In genomic region chr10:96338609-96338978, GRCm38 (mm10) we compare ENCODE assay signal across 15 mouse cellular contexts.
DNase-seq lines count a peak whose midpoint lies in the region; ATAC-seq and TF ChIP-seq lines count a peak whose summit lies in the region.
"Had no signal": no experiment of that assay in that cellular context is flagged by ENCODE, and none has a peak within 500 bp of the region (broad histone marks: within the 10 kb centered on the region; RNA-seq: fewer than 3 reads in every experiment).

No protein-coding gene starts in this region.

- no peaks in the 10 kb centered on the region for H3K36me3 ChIP-seq in liver, postnatal 0 days (replicated peaks; ENCODE audit: insufficient read depth, low read length)
- H3K36me3 ChIP-seq in C2C12 (ENCODE audit: control insufficient read depth, insufficient read depth) = no peaks in the 10 kb centered on the region
- H3K36me3 ChIP-seq: hindbrain, embryonic 12.5 days; midbrain, embryonic 15.5 days had no signal

- DNase-seq in liver, postnatal 0 days = no peak
- no peak for DNase-seq in liver
- no peak for DNase-seq in gastrocnemius, postnatal 14 days
- no peak for DNase-seq in cerebellum, adult 9-10 months
- no peak for DNase-seq in frontal cortex, postnatal 10 days (ENCODE audit: low spot score in 2 of 2)
- DNase-seq: cerebellum, postnatal 14 days; gastrocnemius, postnatal 36 days; thymus, adult 18-20 months had no signal

- no peaks in the 10 kb centered on the region for H3K9me3 ChIP-seq in liver, postnatal 0 days (ENCODE audit: low read length)
- H3K9me3 ChIP-seq: hindbrain, embryonic 12.5 days; midbrain, embryonic 15.5 days had no signal

- no peaks in the 10 kb centered on the region for H3K79me3 ChIP-seq in C2C12 (ENCODE audit: low read depth)

- peaks cover 5% of the 10 kb centered on the region for H3K4me1 ChIP-seq in liver, postnatal 0 days (ENCODE audit: insufficient read depth)

- intact Hi-C loops in gastrocnemius, postnatal 14 days (cut with DNase I; ENCODE audit: low total_unique reads) = no loop called here

- no peak for TF ChIP-seq EP300 in liver, postnatal 0 days (IDR thresholded peaks at IDR 0.05; ENCODE audit: low read depth)

- TF ChIP-seq CTCF in liver, postnatal 0 days (IDR thresholded peaks at IDR 0.05; ENCODE audit: low read depth) = no peak
- no peak for TF ChIP-seq CTCF in C2C12 (IDR thresholded peaks at IDR 0.05; ENCODE audit: control insufficient read depth, insufficient read depth, insufficient read length)

- no peak overlapping the region for H3K4me3 ChIP-seq in liver, postnatal 0 days (ENCODE audit: low read depth, low read length)
- H3K4me3 ChIP-seq in C2C12 (ENCODE audit: insufficient read depth, poor library complexity, severe bottlenecking) = no peak overlapping the region
- H3K4me3 ChIP-seq: hindbrain, embryonic 12.5 days; midbrain, embryonic 15.5 days had no signal

- H3ac ChIP-seq in C2C12 (ENCODE audit: control insufficient read depth, insufficient read length, low read depth) = no peak overlapping the region

- WGBS in liver, postnatal 0 days (ENCODE audit: insufficient replicate concordance) = 76% methylated on average over 2 of the region's 2 CpGs

- no peaks in the 10 kb centered on the region for H3K79me2 ChIP-seq in C2C12 (ENCODE audit: control insufficient read depth, insufficient read depth)

- no peak overlapping the region for H3K9ac ChIP-seq in liver, postnatal 0 days (replicated peaks)
- H3K9ac ChIP-seq: hindbrain, embryonic 12.5 days; midbrain, embryonic 15.5 days had no signal

- peak; percentile 40; the same call in 1 of the 2 replicates for ATAC-seq in liver, postnatal 0 days
- ATAC-seq in common myeloid progenitor, adult 5-6 weeks (replicated peaks; ENCODE audit: low read depth, poor library complexity, severe bottlenecking) = peak; percentile 17; the same call in 1 of the 2 replicates
- peak; percentile 48 for ATAC-seq in megakaryocyte progenitor cell, adult 5-6 weeks (replicated peaks; ENCODE audit: poor library complexity)
- ATAC-seq: intestine, embryonic 16.5 days; midbrain, embryonic 15.5 days had no signal

- H3K4me2 ChIP-seq in liver, postnatal 0 days (ENCODE audit: low read depth, low read length) = no peak overlapping the region
- H3K4me2 ChIP-seq: hindbrain, embryonic 12.5 days; midbrain, embryonic 15.5 days had no signal

- H3K27me3 ChIP-seq in liver, postnatal 0 days (ENCODE audit: insufficient read depth, low read length) = no peaks in the 10 kb centered on the region
- no peaks in the 10 kb centered on the region for H3K27me3 ChIP-seq in C2C12 (ENCODE audit: control insufficient read depth, insufficient read depth, insufficient read length)
- H3K27me3 ChIP-seq: hindbrain, embryonic 12.5 days; midbrain, embryonic 15.5 days had no signal

- H3K27ac ChIP-seq in liver, postnatal 0 days (ENCODE audit: low read depth) = 0 out of 2 replicates have a peak overlapping the region, but pooled peaks have one; percentile 2
- H3K27ac ChIP-seq: hindbrain, embryonic 12.5 days; kidney, postnatal 0 days; midbrain, embryonic 15.5 days had no signal

TF ChIP-seq in C2C12, 6 proteins besides CTCF, POLR2A, EP300 and RAD21:
- TF ChIP-seq MAX (IDR thresholded peaks at IDR 0.05) (no peak), MYOD1 (IDR thresholded peaks at IDR 0.05; ENCODE audit: control insufficient read depth, insufficient read length, low read depth) (no peak), CEBPB (IDR thresholded peaks at IDR 0.05; ENCODE audit: low read depth) (peak; percentile 95)
TF ChIP-seq in C2C12: peak in this region for 1.
